Mouse (Mus musculus): ENCODE results near the gene Nanos2.

Nanos2 gene

GRCm38 (mm10) chr7:18987100-18987499 is at the start of gene Nanos2:
Nanos2 (plus strand) TSS chr7:18987400.
- DNase-seq (ENCODE audit: low spot score in 2 of 2) = no peak

GRCm38 (mm10) chr7:18942376-18942775 is 44.8 kb upstream of the Nanos2 start:
- peak; percentile 64 for DNase-seq (ENCODE audit: low spot score in 2 of 2)

GRCm38 (mm10) chr7:18942815-18943214 is 44.4 kb upstream of the Nanos2 start:
- no peak for DNase-seq (ENCODE audit: low spot score in 2 of 2)

GRCm38 (mm10) chr7:18948151-18948550 is 39.0 kb upstream of the Nanos2 start:
- DNase-seq (ENCODE audit: low spot score in 2 of 2) = no peak

GRCm38 (mm10) chr7:18949781-18950522 is 37.2 kb upstream of the Nanos2 start:
- no peak for DNase-seq (ENCODE audit: low spot score in 2 of 2)

GRCm38 (mm10) chr7:18950523-18951315 is 36.5 kb upstream of the Nanos2 start:
- DNase-seq (ENCODE audit: low spot score in 2 of 2) = no peak

GRCm38 (mm10) chr7:18951397-18951796 is 35.8 kb upstream of the Nanos2 start:
- no peak for DNase-seq (ENCODE audit: low spot score in 2 of 2)

- DNase-seq (ENCODE audit: low spot score in 2 of 2) = peak; percentile 60 to 66
These were observed 29.4 kb upstream of the Nanos2 start for GRCm38 (mm10) chr7:18957569-18958383.

- DNase-seq (ENCODE audit: low spot score in 2 of 2) = no peak
These were observed 28.8 kb upstream of the Nanos2 start for GRCm38 (mm10) chr7:18958384-18958766.

GRCm38 (mm10) chr7:18959446-18959845 is 27.8 kb upstream of the Nanos2 start:
- no peak for DNase-seq (ENCODE audit: low spot score in 2 of 2)

GRCm38 (mm10) chr7:18962171-18962792 is 24.9 kb upstream of the Nanos2 start:
- no peak for DNase-seq (ENCODE audit: low spot score in 2 of 2)

- DNase-seq (ENCODE audit: low spot score in 2 of 2) = no peak
These were observed 24.4 kb upstream of the Nanos2 start for GRCm38 (mm10) chr7:18962795-18963194.

GRCm38 (mm10) chr7:18963294-18963843 is 23.8 kb upstream of the Nanos2 start:
- no peak for DNase-seq (ENCODE audit: low spot score in 2 of 2)

GRCm38 (mm10) chr7:18965312-18965711 is 21.9 kb upstream of the Nanos2 start:
- no peak for DNase-seq (ENCODE audit: low spot score in 2 of 2)

- DNase-seq (ENCODE audit: low spot score in 2 of 2) = no peak
These were observed 19.6 kb upstream of the Nanos2 start for GRCm38 (mm10) chr7:18967603-18968002.

GRCm38 (mm10) chr7:18970956-18971355 is 16.2 kb upstream of the Nanos2 start:
- DNase-seq (ENCODE audit: low spot score in 2 of 2) = no peak

GRCm38 (mm10) chr7:18978381-18978780 is 8.8 kb upstream of the Nanos2 start:
- no peak for DNase-seq (ENCODE audit: low spot score in 2 of 2)

- no peak for DNase-seq (ENCODE audit: low spot score in 2 of 2)
These were observed 697 bp upstream of the Nanos2 start for GRCm38 (mm10) chr7:18986503-18986902.

GRCm38 (mm10) chr7:18987747-18988146 is 547 bp downstream of the Nanos2 start:
- DNase-seq (ENCODE audit: low spot score in 2 of 2) = no peak

GRCm38 (mm10) chr7:18988780-18989179 is 1.6 kb downstream of the Nanos2 start:
- no peak for DNase-seq (ENCODE audit: low spot score in 2 of 2)

- DNase-seq (ENCODE audit: low spot score in 2 of 2) = no peak
These were observed 2.8 kb downstream of the Nanos2 start for GRCm38 (mm10) chr7:18989995-18990394.
